Mouse (Mus musculus) ES-E14 (cell line): ENCODE results near the gene Cycs. TPM values are rescaled to one million over a fixed set of nuclear protein-coding genes. Genes with fewer than 3 reads are reported as not detected.
A peak's percentile ranks its signal among the peaks of the same experiment; 100 is the strongest.

Experiments
- DNase-seq: peaks from one replicate; pipeline ENCODE4 v3.0.0-alpha.2; 2013; ENCODE audit warnings: low read depth, low spot score
- H3K27ac ChIP-seq: 2 replicates; pipeline ENCODE4 v1.5.1; 2012; ENCODE audit warnings: low read depth, mild to moderate bottlenecking, low read length, moderate library complexity, mixed read lengths; ENCODE audit not compliant: poor library complexity, insufficient read depth, severe bottlenecking
- H3K36me3 ChIP-seq: 2 replicates; pipeline ENCODE4 v1.6.1; 2012; ENCODE audit warnings: mild to moderate bottlenecking, low read length, moderate library complexity, mixed read lengths; ENCODE audit not compliant: control insufficient read depth, poor library complexity, insufficient read depth, severe bottlenecking
- H3K4me1 ChIP-seq, 2 experiments: fragments of 150-350 bp in 1 of 2; sonication (generic) in 1 of 2; 2 replicates each; pipeline ENCODE4 v1.6.1; 2012; ENCODE audit warnings: low read length in 2 of 2, mild to moderate bottlenecking in 1 of 2, mixed read lengths in 1 of 2; ENCODE audit not compliant: control insufficient read depth in 2 of 2, insufficient read depth in 2 of 2, poor library complexity in 1 of 2
- H3K4me3 ChIP-seq, 2 experiments: fragments of 150-350 bp in 1 of 2; sonication (generic) in 1 of 2; 2 replicates each; pipeline ENCODE4 v1.5.1; 2012; ENCODE audit warnings: low read length in 2 of 2, low read depth in 1 of 2, mild to moderate bottlenecking in 1 of 2, mixed read lengths in 1 of 2; ENCODE audit not compliant: insufficient read depth in 1 of 2, poor library complexity in 1 of 2, severe bottlenecking in 1 of 2
- H3K9ac ChIP-seq: 2 replicates; pipeline ENCODE4 v1.6.1; 2012; ENCODE audit warnings: low read depth, mild to moderate bottlenecking, low read length, mixed read lengths; ENCODE audit not compliant: poor library complexity, insufficient read depth, severe bottlenecking
- H3K9me3 ChIP-seq: fragments of 150-350 bp; sonication (generic); 2 replicates; pipeline ENCODE4 v1.6.1; 2012; ENCODE audit warnings: low read depth, mild to moderate bottlenecking, low read length; ENCODE audit not compliant: control insufficient read depth, insufficient read depth
- CHD2 ChIP-seq: IDR thresholded peaks from 2 replicates; pipeline ENCODE4 v1.6.1; 2014; ENCODE audit warnings: mild to moderate bottlenecking, low read depth, low read length, inconsistent platforms
- HCFC1 ChIP-seq: IDR thresholded peaks from 2 replicates; pipeline ENCODE4 v1.6.1; 2012; ENCODE audit warnings: low read length, inconsistent platforms, borderline replicate concordance; ENCODE audit not compliant: insufficient read depth
- MAFK ChIP-seq: IDR thresholded peaks from 2 replicates; pipeline ENCODE4 v1.6.1; 2014; ENCODE audit warnings: mild to moderate bottlenecking, low read depth, low read length, inconsistent platforms; ENCODE audit not compliant: insufficient read depth
- ZC3H11A ChIP-seq: IDR thresholded peaks from 2 replicates; pipeline ENCODE4 v1.6.1; 2012; ENCODE audit warnings: low read depth, mild to moderate bottlenecking, inconsistent platforms, low read length, borderline replicate concordance
- ZNF384 ChIP-seq: IDR thresholded peaks from 2 replicates; pipeline ENCODE4 v1.6.1; 2012; ENCODE audit warnings: low read depth, low read length, inconsistent platforms
- in situ Hi-C, 2 experiments: fragments of 600-800 bp; cut with MboI; formaldehyde crosslinking; loops; one replicate each; pipeline ENCODE4 v1.15.1; 2025; ENCODE audit warnings: low sequenced_read_pairs in 2 of 2, inconsistent platforms in 1 of 2; ENCODE audit not compliant: unreplicated experiment in 2 of 2
- total RNA-seq: library from RNA; depleted of rRNA; stranded (reverse); fragments of 300-350 nt; gene quantifications from 2 replicates; pipeline ENCODE4 v1.2.3, GENCODE M21; 2012

The Cycs gene
- total RNA-seq, 1 experiment = 52.1 TPM

- DNase-seq = no peak
- no peak for TF ChIP-seq ZNF384
- no peak for TF ChIP-seq HCFC1
- no peak for TF ChIP-seq MAFK
- TF ChIP-seq ZC3H11A = no peak
- TF ChIP-seq CHD2 = no peak
- H3K9me3 ChIP-seq = no peaks in the 10 kb centered on the region
- in situ Hi-C loops = no loop called here
- H3K27ac ChIP-seq = no peak overlapping the region
- no peak overlapping the region for H3K4me3 ChIP-seq
- H3K36me3 ChIP-seq = no peaks in the 10 kb centered on the region
- no peak overlapping the region for H3K9ac ChIP-seq
- 0 out of 4 replicates have a peak, but pooled peaks cover 0 to 2% of the 10 kb centered on the region in 2 experiments for H3K4me1 ChIP-seq
These were observed 37.1 kb downstream of the Cycs start for GRCm38 (mm10) chr6:50529194-50529593.

- DNase-seq = no peak
- H3K9ac ChIP-seq = no peak overlapping the region
- TF ChIP-seq CHD2 (no peak), ZC3H11A (no peak), ZNF384 (no peak), HCFC1 (no peak), MAFK (no peak)
- H3K36me3 ChIP-seq = no peaks in the 10 kb centered on the region
- H3K9me3 ChIP-seq = no peaks in the 10 kb centered on the region
- H3K4me3 ChIP-seq = no peak overlapping the region
- no peak overlapping the region for H3K27ac ChIP-seq
- 0 out of 4 replicates have a peak, but pooled peaks cover 0 to 2% of the 10 kb centered on the region in 2 experiments for H3K4me1 ChIP-seq
- in situ Hi-C loops = no loop called here
These were observed 38.9 kb downstream of the Cycs start for GRCm38 (mm10) chr6:50527416-50527815.

GRCm38 (mm10) chr6:50526597-50527024 is 39.7 kb downstream of the Cycs start:
- TF ChIP-seq ZC3H11A = peak; percentile 67
- no peak for TF ChIP-seq MAFK
- no peak for TF ChIP-seq CHD2
- peak; percentile 35; the same call in 1 of the 2 replicates for TF ChIP-seq ZNF384
- no peak for TF ChIP-seq HCFC1
- Histone ChIP-seq H3K4me3 (no peak overlapping the region), H3K36me3 (no peaks in the 10 kb centered on the region), H3K4me1 (0 out of 4 replicates have a peak, but pooled peaks cover 0 to 2% of the 10 kb centered on the region in 2 experiments), H3K9ac (no peak overlapping the region), H3K9me3 (no peaks in the 10 kb centered on the region), H3K27ac (no peak overlapping the region)
- in situ Hi-C loops = no loop called here
- DNase-seq = peak; percentile 68

- Histone ChIP-seq H3K9ac (no peak overlapping the region), H3K36me3 (no peaks in the 10 kb centered on the region), H3K4me3 (no peak overlapping the region), H3K27ac (no peak overlapping the region), H3K4me1 (0 out of 4 replicates have a peak, but pooled peaks cover 0 to 2% of the 10 kb centered on the region in 2 experiments), H3K9me3 (no peaks in the 10 kb centered on the region)
- TF ChIP-seq ZNF384 = no peak
- TF ChIP-seq CHD2 = no peak
- TF ChIP-seq HCFC1 = no peak
- no peak for TF ChIP-seq ZC3H11A
- TF ChIP-seq MAFK = no peak
- in situ Hi-C loops = no loop called here
- DNase-seq = no peak
These were observed 40.5 kb downstream of the Cycs start for GRCm38 (mm10) chr6:50525846-50526245.
